Mouse (Mus musculus) heart, embryonic 15.5 days (tissue): ENCODE results near the gene Eif1. TPM values are rescaled to one million over a fixed set of nuclear protein-coding genes. Genes with fewer than 3 reads are reported as not detected.
"Not testable (repeated sequence)": the region's sequence is repeated elsewhere in the genome, so short reads cannot be mapped to it uniquely, and the experiment has no call there.

Experiments used
- ATAC-seq: fragments of 200-750 bp; cut with Nextera tagmentation; replicated peaks from 2 replicates; pipeline ENCODE4 v1.8.0; 2017; ENCODE audit warnings: low read depth, moderate TSS enrichment; ENCODE audit not compliant: insufficient number of reproducible peaks, insufficient read depth, low FRiP score
- H3K27ac ChIP-seq: fragments of 300-500 bp; sonication (generic); 2 replicates; pipeline ENCODE4 v1.5.1; 2015; ENCODE audit warnings: mild to moderate bottlenecking, inconsistent platforms
- H3K27me3 ChIP-seq: fragments of 300-500 bp; sonication (generic); 2 replicates; pipeline ENCODE4 v1.6.1; 2015; ENCODE audit warnings: inconsistent platforms
- H3K36me3 ChIP-seq: fragments of 300-500 bp; sonication (generic); 2 replicates; pipeline ENCODE4 v1.6.1; 2015; ENCODE audit warnings: mild to moderate bottlenecking, inconsistent platforms
- H3K4me1 ChIP-seq: fragments of 300-500 bp; sonication (generic); replicated peaks from 2 replicates; pipeline ENCODE4 v1.6.1; 2015; ENCODE audit warnings: inconsistent platforms
- H3K4me2 ChIP-seq: fragments of 300-500 bp; sonication (generic); 2 replicates; pipeline ENCODE4 v1.6.1; 2015; ENCODE audit warnings: inconsistent platforms, mild to moderate bottlenecking, moderate library complexity
- H3K4me3 ChIP-seq: fragments of 300-500 bp; sonication (generic); 2 replicates; pipeline ENCODE4 v1.5.1; 2015; ENCODE audit warnings: mild to moderate bottlenecking, inconsistent platforms
- H3K9ac ChIP-seq: fragments of 300-500 bp; sonication (generic); 2 replicates; pipeline ENCODE4 v1.6.1; 2015; ENCODE audit warnings: mild to moderate bottlenecking, inconsistent platforms
- H3K9me3 ChIP-seq: fragments of 300-500 bp; sonication (generic); replicated peaks from 2 replicates; pipeline ENCODE4 v1.6.1; 2016; ENCODE audit warnings: inconsistent platforms
- WGBS: fragments of 180-500 bp; shearing (Covaris S2); methylation state at CpG from one replicate; pipeline ENCODE4 v1.1.7; 2015; ENCODE audit warnings: mixed read lengths; 5-methylcytosine and 5-hydroxymethylcytosine counted together
- polyA plus RNA-seq: library from polyadenylated mRNA; unstranded; fragments of >200 nt; fragmentation: Nextera tagmentation; extraction: Ambion mirVana; gene quantifications from 2 replicates; pipeline ENCODE4 v1.2.1, GENCODE M21; 2015

The Eif1 gene
- polyA plus RNA-seq, 1 experiment from 2014 or later = 1,738 TPM

GRCm38 (mm10) chr11:100313424-100313823 lies 6.3 kb upstream of the Eif1 start:
- H3K4me3 ChIP-seq = no peak overlapping the region
- no peak overlapping the region for H3K27ac ChIP-seq
- WGBS = 89% methylated on average over 6 of the region's 6 CpGs
- peaks cover 11% of the 10 kb centered on the region for H3K4me1 ChIP-seq
- H3K4me2 ChIP-seq = no peak overlapping the region
- no peaks in the 10 kb centered on the region for H3K9me3 ChIP-seq
- no peak for ATAC-seq
- H3K36me3 ChIP-seq = no peaks in the 10 kb centered on the region
- H3K9ac ChIP-seq = no peak overlapping the region
- no peaks in the 10 kb centered on the region for H3K27me3 ChIP-seq

DNA sequence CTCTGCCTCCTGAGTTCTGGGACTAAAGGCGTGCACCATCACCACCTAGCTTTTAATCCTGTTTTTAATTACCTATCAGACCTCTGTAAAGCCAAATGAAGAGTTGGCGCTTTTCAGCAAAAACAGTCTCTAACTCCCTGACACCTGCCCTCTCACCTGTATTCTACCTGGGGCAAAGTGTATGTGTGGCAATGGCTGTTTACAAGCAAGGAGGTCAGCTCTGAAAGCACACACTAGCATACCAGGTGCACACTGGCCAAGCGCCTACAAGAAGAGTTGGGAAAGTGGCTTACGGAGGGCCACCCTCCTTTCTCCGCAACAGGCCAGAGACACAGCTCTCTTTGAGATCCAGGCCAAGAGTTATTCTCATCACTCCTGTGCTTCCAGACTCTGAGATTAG lies 4.2 kb upstream of the Eif1 start:
- Histone ChIP-seq H3K27me3 (no peaks in the 10 kb centered on the region), H3K9me3 (no peaks in the 10 kb centered on the region), H3K4me3 (no peak overlapping the region), H3K4me1 (peaks cover 14% of the 10 kb centered on the region), H3K36me3 (no peaks in the 10 kb centered on the region), H3K9ac (no peak overlapping the region), H3K27ac (no peak overlapping the region), H3K4me2 (no peak overlapping the region)
- 84% methylated on average over 5 of the region's 5 CpGs for WGBS
- ATAC-seq = no peak

DNA sequence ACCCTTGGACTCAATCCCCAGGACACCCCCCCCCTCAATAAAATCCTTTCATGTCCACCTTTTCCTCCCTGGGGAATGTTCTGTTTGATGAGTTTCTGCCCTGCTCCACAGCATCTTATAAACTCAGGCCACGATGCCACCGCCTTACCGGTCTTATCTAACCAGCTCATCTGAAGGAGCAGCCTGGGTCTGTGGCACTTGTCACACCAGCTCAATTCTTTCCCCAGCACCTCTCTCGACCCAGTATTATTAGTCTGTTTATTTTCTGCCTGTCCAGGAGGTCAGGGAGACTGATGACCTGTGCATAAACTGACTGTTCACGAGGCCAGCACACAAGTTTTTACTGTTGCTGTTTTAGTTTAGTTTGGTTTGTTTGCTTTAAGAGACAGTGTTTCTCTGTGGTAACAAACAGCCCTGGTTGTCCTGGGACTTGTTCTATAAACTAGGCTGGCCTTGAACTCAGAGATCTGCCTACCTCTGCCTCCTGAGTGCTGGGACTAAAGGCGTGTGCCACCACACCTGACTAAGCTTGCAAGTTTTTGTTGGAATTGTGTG lies 1.8 kb upstream of the Eif1 start:
- WGBS = 64% methylated on average over 6 of the region's 6 CpGs
- H3K4me3 ChIP-seq = no peak overlapping the region
- H3K9ac ChIP-seq = no peak overlapping the region
- peaks cover 15% of the 10 kb centered on the region for H3K4me1 ChIP-seq
- ATAC-seq = no peak
- peaks cover 19% of the 10 kb centered on the region for H3K36me3 ChIP-seq
- no peak overlapping the region for H3K4me2 ChIP-seq
- no peaks in the 10 kb centered on the region for H3K27me3 ChIP-seq
- no peak overlapping the region for H3K27ac ChIP-seq
- H3K9me3 ChIP-seq = no peaks in the 10 kb centered on the region

DNA sequence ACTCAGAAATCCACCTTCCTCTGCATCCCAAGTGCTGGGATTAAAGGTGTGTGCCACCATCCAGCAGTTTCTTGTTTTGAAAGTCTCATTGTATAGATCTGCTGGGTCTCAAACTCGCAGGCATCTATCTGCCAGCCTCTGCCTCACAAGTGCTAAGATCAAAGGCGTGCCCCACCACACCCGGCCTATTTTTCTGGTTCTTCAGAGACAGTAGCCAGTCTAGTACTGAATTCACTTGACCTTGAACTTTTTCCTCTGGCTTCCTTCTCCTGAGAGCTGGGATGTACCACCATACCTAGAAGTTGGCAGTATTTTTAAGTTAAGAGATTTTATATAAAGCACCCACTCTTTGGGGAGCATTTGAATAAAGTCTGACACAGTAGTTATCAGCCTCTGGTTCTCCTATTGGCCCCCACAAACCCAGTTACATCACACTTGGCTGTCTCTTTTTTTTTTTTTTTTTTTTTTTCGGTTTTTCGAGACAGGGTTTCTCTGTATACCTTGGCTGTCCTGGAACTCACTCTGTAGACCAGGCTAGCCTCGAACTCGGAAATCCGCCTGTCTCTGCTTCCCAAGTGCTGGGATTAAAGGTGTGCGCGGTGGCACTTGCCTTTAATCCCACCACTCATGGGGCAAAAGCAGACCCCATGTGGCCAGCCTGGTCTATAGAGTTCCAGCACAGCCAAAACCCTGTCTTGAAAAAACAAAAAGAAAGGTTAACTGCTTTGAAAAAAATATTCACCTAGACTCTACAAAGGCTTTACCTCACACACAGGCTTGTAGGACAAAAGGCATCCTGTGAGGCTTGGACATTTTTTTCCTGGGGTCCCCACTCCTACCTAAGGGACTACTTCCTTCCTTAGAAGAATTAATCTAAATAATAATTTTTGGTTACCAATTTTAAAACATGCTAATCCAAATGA lies 895 bp upstream of the Eif1 start:
- Histone ChIP-seq H3K4me3 (peak overlapping the region; percentile 89), H3K9ac (no peak overlapping the region), H3K4me1 (peaks cover 15% of the 10 kb centered on the region), H3K4me2 (peak overlapping the region; percentile 59), H3K36me3 (peaks cover 19% of the 10 kb centered on the region), H3K9me3 (no peaks in the 10 kb centered on the region), H3K27me3 (no peaks in the 10 kb centered on the region), H3K27ac (peak overlapping the region; percentile 40; the same call in 1 of the 2 replicates)
- ATAC-seq = no peak
- 80% methylated on average over 10 of the region's 10 CpGs for WGBS

- ATAC-seq = peak; percentile 90
- peak overlapping the region; percentile 98 for H3K9ac ChIP-seq
- under 1% methylated on average over 39 of the region's 40 CpGs for WGBS
- no peaks in the 10 kb centered on the region for H3K9me3 ChIP-seq
- peak overlapping the region; percentile 100 for H3K27ac ChIP-seq
- peaks cover 19% of the 10 kb centered on the region for H3K36me3 ChIP-seq
- peaks cover 15% of the 10 kb centered on the region for H3K4me1 ChIP-seq
- no peaks in the 10 kb centered on the region for H3K27me3 ChIP-seq
- H3K4me2 ChIP-seq = peak overlapping the region; percentile 82
- H3K4me3 ChIP-seq = peak overlapping the region; percentile 89
These were observed 516 bp downstream of the Eif1 start for GRCm38 (mm10) chr11:100320172-100320630.

GRCm38 (mm10) chr11:100320701-100321410 lies 1.2 kb downstream of the Eif1 start:
- Histone ChIP-seq H3K4me1 (peaks cover 15% of the 10 kb centered on the region), H3K4me2 (peak overlapping the region; percentile 82), H3K36me3 (peaks cover 19% of the 10 kb centered on the region), H3K4me3 (peak overlapping the region; percentile 89), H3K27ac (peak overlapping the region; percentile 100), H3K9ac (peak overlapping the region; percentile 54)
- H3K27me3 ChIP-seq, ATAC-seq, H3K9me3 ChIP-seq: not testable (repeated sequence)
- WGBS = 13% methylated on average over 11 of the region's 11 CpGs

- 70% methylated on average over 7 of the region's 7 CpGs for WGBS
- ATAC-seq, H3K9ac ChIP-seq: not testable (repeated sequence)
These were observed 2.0 kb downstream of the Eif1 start for GRCm38 (mm10) chr11:100321479-100322305.

GRCm38 (mm10) chr11:100322591-100323258 lies 3.0 kb downstream of the Eif1 start:
- Histone ChIP-seq H3K4me3 (no peak overlapping the region), H3K4me1 (peaks cover 26% of the 10 kb centered on the region), H3K4me2 (no peak overlapping the region), H3K27me3 (no peaks in the 10 kb centered on the region), H3K9ac (0 out of 2 replicates have a peak overlapping the region, but pooled peaks have one; percentile 7), H3K36me3 (peaks cover 19% of the 10 kb centered on the region), H3K27ac (0 out of 2 replicates have a peak overlapping the region, but pooled peaks have one; percentile 11), H3K9me3 (no peaks in the 10 kb centered on the region)
- no peak for ATAC-seq
- WGBS = 61% methylated on average over 3 of the region's 3 CpGs

More at GRCm38 (mm10) chr11:100321479-100322305, 2.0 kb downstream of the Eif1 start:
- H3K27me3 ChIP-seq, H3K9me3 ChIP-seq: not testable (repeated sequence)
- Histone ChIP-seq H3K4me2 (0 out of 2 replicates have a peak overlapping the region, but pooled peaks have one; percentile 18), H3K4me3 (0 out of 2 replicates have a peak overlapping the region, but pooled peaks have one; percentile 5), H3K36me3 (peaks cover 19% of the 10 kb centered on the region), H3K4me1 (peaks cover 15% of the 10 kb centered on the region), H3K27ac (0 out of 2 replicates have a peak overlapping the region, but pooled peaks have one; percentile 11)

- no peak overlapping the region for H3K4me2 ChIP-seq
- peaks cover 26% of the 10 kb centered on the region for H3K4me1 ChIP-seq
- H3K4me3 ChIP-seq = no peak overlapping the region
- H3K9me3 ChIP-seq = no peaks in the 10 kb centered on the region
- no peak overlapping the region for H3K27ac ChIP-seq
- ATAC-seq = no peak
- H3K36me3 ChIP-seq = peaks cover 19% of the 10 kb centered on the region
- no peaks in the 10 kb centered on the region for H3K27me3 ChIP-seq
- H3K9ac ChIP-seq = no peak overlapping the region
- WGBS = 22% methylated on average over 3 of the region's 3 CpGs
These were observed 3.9 kb downstream of the Eif1 start for GRCm38 (mm10) chr11:100323578-100323977.

DNA sequence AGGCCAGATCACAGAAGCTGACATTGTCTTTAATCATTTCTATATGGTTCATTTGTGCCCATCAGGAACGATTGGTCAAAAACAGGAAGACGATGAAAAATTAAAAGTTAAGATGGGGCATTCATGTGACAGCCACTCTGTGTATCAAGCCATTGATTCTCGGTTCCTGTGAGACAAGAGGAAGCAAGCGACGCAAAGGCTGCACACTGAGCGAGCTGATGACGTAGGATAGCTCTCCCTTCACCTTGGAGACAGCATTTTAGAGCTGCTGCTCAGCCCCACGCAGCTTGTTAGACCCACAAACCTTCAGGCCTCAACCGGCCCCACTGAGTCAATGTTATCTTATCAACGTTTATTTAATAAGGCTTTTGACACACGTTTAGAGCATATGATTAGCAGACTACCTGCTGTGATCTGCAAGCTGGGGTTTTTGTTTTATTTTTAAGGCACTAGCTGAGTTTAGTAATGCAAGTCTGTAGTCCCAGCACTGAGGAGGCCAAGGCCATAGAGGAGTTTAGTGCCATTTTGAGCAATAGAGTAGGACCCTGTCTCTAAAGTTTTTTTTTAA lies 5.5 kb downstream of the Eif1 start:
- Histone ChIP-seq H3K36me3 (peaks cover 19% of the 10 kb centered on the region), H3K27me3 (no peaks in the 10 kb centered on the region), H3K27ac (no peak overlapping the region), H3K4me1 (peaks cover 23% of the 10 kb centered on the region), H3K4me2 (no peak overlapping the region), H3K4me3 (no peak overlapping the region), H3K9ac (no peak overlapping the region), H3K9me3 (no peaks in the 10 kb centered on the region)
- WGBS = 72% methylated on average over 11 of the region's 11 CpGs
- no peak for ATAC-seq
